Mouse (Mus musculus): ENCODE data around the gene Sfrp5. TPM values are rescaled to one million over a fixed set of nuclear protein-coding genes. Genes with fewer than 3 reads are reported as not detected.

The Sfrp5 gene
- polyA plus RNA-seq, 1 experiment from 2014 or later = 1.2 TPM

- Histone ChIP-seq H3K4me3 (ENCODE audit: low read depth, low read length) (no peak overlapping the region), H3K27me3 (ENCODE audit: control insufficient read depth, insufficient read depth, low read length) (peaks cover 22% of the 10 kb centered on the region), H3K9ac (replicated peaks; ENCODE audit: low read length) (no peak overlapping the region), H3K9me3 (replicated peaks; ENCODE audit: control insufficient read depth, low read length) (no peaks in the 10 kb centered on the region), H3K27ac (replicated peaks; ENCODE audit: low read depth, low read length) (no peak overlapping the region), H3K4me1 (ENCODE audit: control insufficient read depth, insufficient read depth, low read length) (no peaks in the 10 kb centered on the region; the same call in none of the 2 replicates), H3K4me2 (ENCODE audit: low read depth, low read length) (no peak overlapping the region), H3K36me3 (replicated peaks; ENCODE audit: control insufficient read depth, insufficient read depth, low read depth, low read length) (no peaks in the 10 kb centered on the region)
- 83% methylated on average over 4 of the region's 4 CpGs for WGBS
- DNase-seq (ENCODE audit: low spot score) (no peak), ATAC-seq (replicated peaks; ENCODE audit: insufficient number of reproducible peaks, low FRiP score, low TSS enrichment, low read depth) (no peak)
Observed at GRCm38 (mm10) chr19:42196378-42196777, 5.7 kb downstream of the Sfrp5 start.

- no peaks in the 10 kb centered on the region for H3K27me3 ChIP-seq (ENCODE audit: control insufficient read depth, insufficient read depth, low read length)
- ATAC-seq (replicated peaks; ENCODE audit: insufficient number of reproducible peaks, low FRiP score, low TSS enrichment, low read depth) (no peak), DNase-seq (ENCODE audit: low spot score) (no peak)
- no peak overlapping the region for H3K27ac ChIP-seq (replicated peaks; ENCODE audit: low read depth, low read length)
- 42% methylated on average over 2 of the region's 2 CpGs for WGBS
- no peaks in the 10 kb centered on the region for H3K4me1 ChIP-seq (ENCODE audit: control insufficient read depth, insufficient read depth, low read length)
- no peak overlapping the region for H3K4me2 ChIP-seq (ENCODE audit: low read depth, low read length)
- no peaks in the 10 kb centered on the region for H3K9me3 ChIP-seq (replicated peaks; ENCODE audit: control insufficient read depth, low read length)
- no peaks in the 10 kb centered on the region for H3K36me3 ChIP-seq (replicated peaks; ENCODE audit: control insufficient read depth, insufficient read depth, low read depth, low read length)
- no peak overlapping the region for H3K9ac ChIP-seq (replicated peaks; ENCODE audit: low read length)
- no peak overlapping the region for H3K4me3 ChIP-seq (ENCODE audit: low read depth, low read length)
Observed at GRCm38 (mm10) chr19:42193311-42193710, 8.7 kb downstream of the Sfrp5 start.

GRCm38 (mm10) chr19:42190494-42190893, 11.6 kb downstream of the Sfrp5 start:
- peak; percentile 76 for DNase-seq (ENCODE audit: low spot score)
- Histone ChIP-seq H3K4me3 (ENCODE audit: low read depth, low read length) (no peak overlapping the region), H3K27me3 (ENCODE audit: control insufficient read depth, insufficient read depth, low read length) (no peaks in the 10 kb centered on the region), H3K4me2 (ENCODE audit: low read depth, low read length) (no peak overlapping the region), H3K9ac (replicated peaks; ENCODE audit: low read length) (no peak overlapping the region), H3K36me3 (replicated peaks; ENCODE audit: control insufficient read depth, insufficient read depth, low read depth, low read length) (no peaks in the 10 kb centered on the region), H3K4me1 (ENCODE audit: control insufficient read depth, insufficient read depth, low read length) (no peaks in the 10 kb centered on the region), H3K27ac (replicated peaks; ENCODE audit: low read depth, low read length) (no peak overlapping the region), H3K9me3 (replicated peaks; ENCODE audit: control insufficient read depth, low read length) (no peaks in the 10 kb centered on the region)
- ATAC-seq (replicated peaks; ENCODE audit: insufficient number of reproducible peaks, low FRiP score, low TSS enrichment, low read depth) = no peak
- 16% methylated on average over 5 of the region's 5 CpGs for WGBS

GRCm38 (mm10) chr19:42189735-42190134, 12.3 kb downstream of the Sfrp5 start:
- no peaks in the 10 kb centered on the region for H3K36me3 ChIP-seq (replicated peaks; ENCODE audit: control insufficient read depth, insufficient read depth, low read depth, low read length)
- DNase-seq (ENCODE audit: low spot score) (no peak), ATAC-seq (replicated peaks; ENCODE audit: insufficient number of reproducible peaks, low FRiP score, low TSS enrichment, low read depth) (no peak)

GRCm38 (mm10) chr19:42182673-42183072, 19.4 kb downstream of the Sfrp5 start:
- ATAC-seq (replicated peaks; ENCODE audit: insufficient number of reproducible peaks, low FRiP score, low TSS enrichment, low read depth) (no peak), DNase-seq (ENCODE audit: low spot score) (peak; percentile 22)
- WGBS = 75% methylated on average over 6 of the region's 6 CpGs
- Histone ChIP-seq H3K4me3 (ENCODE audit: low read depth, low read length) (no peak overlapping the region), H3K9ac (replicated peaks; ENCODE audit: low read length) (no peak overlapping the region), H3K36me3 (replicated peaks; ENCODE audit: control insufficient read depth, insufficient read depth, low read depth, low read length) (peaks cover 2% of the 10 kb centered on the region), H3K27me3 (ENCODE audit: control insufficient read depth, insufficient read depth, low read length) (no peaks in the 10 kb centered on the region), H3K4me1 (ENCODE audit: control insufficient read depth, insufficient read depth, low read length) (no peaks in the 10 kb centered on the region), H3K4me2 (ENCODE audit: low read depth, low read length) (no peak overlapping the region), H3K9me3 (replicated peaks; ENCODE audit: control insufficient read depth, low read length) (no peaks in the 10 kb centered on the region), H3K27ac (replicated peaks; ENCODE audit: low read depth, low read length) (no peak overlapping the region)

More at GRCm38 (mm10) chr19:42189735-42190134, 12.3 kb downstream of the Sfrp5 start:
- WGBS = 85% methylated on average over 4 of the region's 4 CpGs
- Histone ChIP-seq H3K9me3 (replicated peaks; ENCODE audit: control insufficient read depth, low read length) (no peaks in the 10 kb centered on the region), H3K27ac (replicated peaks; ENCODE audit: low read depth, low read length) (no peak overlapping the region), H3K4me1 (ENCODE audit: control insufficient read depth, insufficient read depth, low read length) (no peaks in the 10 kb centered on the region), H3K27me3 (ENCODE audit: control insufficient read depth, insufficient read depth, low read length) (no peaks in the 10 kb centered on the region), H3K4me3 (ENCODE audit: low read depth, low read length) (no peak overlapping the region), H3K4me2 (ENCODE audit: low read depth, low read length) (no peak overlapping the region), H3K9ac (replicated peaks; ENCODE audit: low read length) (no peak overlapping the region)

GRCm38 (mm10) chr19:42179356-42179755, 22.7 kb downstream of the Sfrp5 start:
- no peak for ATAC-seq (replicated peaks; ENCODE audit: insufficient number of reproducible peaks, low FRiP score, low TSS enrichment, low read depth)
- Histone ChIP-seq H3K4me2 (ENCODE audit: low read depth, low read length) (no peak overlapping the region), H3K4me3 (ENCODE audit: low read depth, low read length) (no peak overlapping the region), H3K9me3 (replicated peaks; ENCODE audit: control insufficient read depth, low read length) (no peaks in the 10 kb centered on the region), H3K27me3 (ENCODE audit: control insufficient read depth, insufficient read depth, low read length) (no peaks in the 10 kb centered on the region), H3K4me1 (ENCODE audit: control insufficient read depth, insufficient read depth, low read length) (no peaks in the 10 kb centered on the region), H3K27ac (replicated peaks; ENCODE audit: low read depth, low read length) (no peak overlapping the region), H3K9ac (replicated peaks; ENCODE audit: low read length) (no peak overlapping the region), H3K36me3 (replicated peaks; ENCODE audit: control insufficient read depth, insufficient read depth, low read depth, low read length) (peaks cover 2% of the 10 kb centered on the region)
- DNase-seq (ENCODE audit: low spot score) = no peak
- WGBS = 85% methylated on average over 14 of the region's 14 CpGs

GRCm38 (mm10) chr19:42177461-42177860, 24.6 kb downstream of the Sfrp5 start:
- no peaks in the 10 kb centered on the region for H3K36me3 ChIP-seq (replicated peaks; ENCODE audit: control insufficient read depth, insufficient read depth, low read depth, low read length)
- ATAC-seq (replicated peaks; ENCODE audit: insufficient number of reproducible peaks, low FRiP score, low TSS enrichment, low read depth) (no peak), DNase-seq (ENCODE audit: low spot score) (no peak)
- no peak overlapping the region for H3K9ac ChIP-seq (replicated peaks; ENCODE audit: low read length)
- 90% methylated on average over 2 of the region's 2 CpGs for WGBS
- H3K4me2 ChIP-seq (ENCODE audit: low read depth, low read length) = no peak overlapping the region
- no peaks in the 10 kb centered on the region for H3K9me3 ChIP-seq (replicated peaks; ENCODE audit: control insufficient read depth, low read length)
- no peaks in the 10 kb centered on the region for H3K27me3 ChIP-seq (ENCODE audit: control insufficient read depth, insufficient read depth, low read length)
- no peak overlapping the region for H3K27ac ChIP-seq (replicated peaks; ENCODE audit: low read depth, low read length)
- no peak overlapping the region for H3K4me3 ChIP-seq (ENCODE audit: low read depth, low read length)
- no peaks in the 10 kb centered on the region for H3K4me1 ChIP-seq (ENCODE audit: control insufficient read depth, insufficient read depth, low read length)

- ATAC-seq (replicated peaks; ENCODE audit: insufficient number of reproducible peaks, low FRiP score, low TSS enrichment, low read depth) = no peak
- no peak overlapping the region for H3K4me3 ChIP-seq (ENCODE audit: low read depth, low read length)
- no peaks in the 10 kb centered on the region for H3K4me1 ChIP-seq (ENCODE audit: control insufficient read depth, insufficient read depth, low read length)
- H3K27ac ChIP-seq (replicated peaks; ENCODE audit: low read depth, low read length) = no peak overlapping the region
- DNase-seq (ENCODE audit: low spot score) = no peak
- 72% methylated on average over 7 of the region's 7 CpGs for WGBS
- H3K27me3 ChIP-seq (ENCODE audit: control insufficient read depth, insufficient read depth, low read length) = no peaks in the 10 kb centered on the region
- H3K4me2 ChIP-seq (ENCODE audit: low read depth, low read length) = no peak overlapping the region
- no peaks in the 10 kb centered on the region for H3K9me3 ChIP-seq (replicated peaks; ENCODE audit: control insufficient read depth, low read length)
- H3K36me3 ChIP-seq (replicated peaks; ENCODE audit: control insufficient read depth, insufficient read depth, low read depth, low read length) = no peaks in the 10 kb centered on the region
- no peak overlapping the region for H3K9ac ChIP-seq (replicated peaks; ENCODE audit: low read length)
Observed at GRCm38 (mm10) chr19:42176841-42177240, 25.2 kb downstream of the Sfrp5 start.

Measured in embryonic facial prominence, embryonic 11.5 days (tissue).